Mouse (Mus musculus): Measurements from ENCODE around the gene Hmgcs2.

DNA sequence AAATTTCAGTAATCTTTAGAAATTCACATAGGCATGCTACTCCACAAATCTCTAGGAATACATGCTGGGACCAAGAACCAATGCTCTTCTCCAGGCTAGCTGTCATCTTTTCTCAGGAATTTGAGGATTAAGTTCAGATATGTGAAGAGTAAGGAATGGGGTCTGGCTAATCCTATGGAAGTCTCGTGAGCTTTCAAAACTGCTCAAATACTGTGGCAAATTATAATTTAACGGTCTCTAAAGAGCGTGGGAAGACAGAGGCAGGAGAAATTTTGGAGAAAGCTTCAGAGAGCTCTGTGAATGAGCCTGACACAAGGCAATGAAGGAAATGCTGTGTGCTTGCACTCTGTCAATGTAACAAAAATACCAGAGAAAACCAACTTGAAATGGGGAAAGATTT lies 42.1 kb upstream of the Hmgcs2 start:
- TF ChIP-seq CTCF (IDR thresholded peaks at IDR 0.05; ENCODE audit: borderline replicate concordance, insufficient read depth, low read depth, low read length), result no peak
- TF ChIP-seq POLR2A (IDR thresholded peaks at IDR 0.05; ENCODE audit: borderline replicate concordance, insufficient read depth, low read length), result no peak

All from cerebellum, adult 2 months (tissue).